Mouse (Mus musculus) stomach, embryonic 15.5 days (tissue): ENCODE measurements around the gene Parp8. TPM values are rescaled to one million over a fixed set of nuclear protein-coding genes. Genes with fewer than 3 reads are reported as not detected.
A peak's percentile ranks its signal among the peaks of the same experiment; 100 is the strongest.

ENCODE experiments used
- ATAC-seq: fragments of 200-750 bp; cut with Nextera tagmentation; 2 replicates; pipeline ENCODE4 v1.8.0; 2017; ENCODE audit warnings: low read depth, moderate number of reproducible peaks, moderate TSS enrichment; ENCODE audit not compliant: insufficient read depth, low FRiP score
- H3K27ac ChIP-seq: fragments of 300-500 bp; sonication (generic); 2 replicates; pipeline ENCODE4 v1.5.1; 2015; ENCODE audit warnings: mild to moderate bottlenecking, inconsistent platforms
- H3K27me3 ChIP-seq: fragments of 300-500 bp; sonication (generic); replicated peaks from 2 replicates; pipeline ENCODE4 v1.6.1; 2015; ENCODE audit warnings: inconsistent platforms
- H3K36me3 ChIP-seq: fragments of 300-500 bp; sonication (generic); 2 replicates; pipeline ENCODE4 v1.6.1; 2015; ENCODE audit warnings: inconsistent platforms
- H3K4me1 ChIP-seq: fragments of 300-500 bp; sonication (generic); 2 replicates; pipeline ENCODE4 v1.6.1; 2015; ENCODE audit warnings: inconsistent platforms
- H3K4me2 ChIP-seq: fragments of 300-500 bp; sonication (generic); 2 replicates; pipeline ENCODE4 v1.6.1; 2015; ENCODE audit warnings: mild to moderate bottlenecking, inconsistent platforms
- H3K4me3 ChIP-seq: fragments of 300-500 bp; sonication (generic); replicated peaks from 2 replicates; pipeline ENCODE4 v1.5.1; 2015; ENCODE audit warnings: inconsistent platforms
- H3K9ac ChIP-seq: fragments of 300-500 bp; sonication (generic); 2 replicates; pipeline ENCODE4 v1.6.1; 2015; ENCODE audit warnings: inconsistent platforms
- H3K9me3 ChIP-seq: fragments of 300-500 bp; sonication (generic); 2 replicates; pipeline ENCODE4 v1.6.1; 2016; ENCODE audit warnings: inconsistent platforms
- WGBS: fragments of 180-500 bp; shearing (Covaris S2); methylation state at CpG from one replicate; pipeline ENCODE4 v1.1.7; 2015; 5-methylcytosine and 5-hydroxymethylcytosine counted together
- polyA plus RNA-seq: library from polyadenylated mRNA; unstranded; fragments of >200 nt; fragmentation: Nextera tagmentation; extraction: Ambion mirVana; gene quantifications from 2 replicates; pipeline ENCODE4 v1.2.1, GENCODE M21; 2015

Parp8 gene
- polyA plus RNA-seq, 1 experiment from 2014 or later, result 14.1 TPM

DNA sequence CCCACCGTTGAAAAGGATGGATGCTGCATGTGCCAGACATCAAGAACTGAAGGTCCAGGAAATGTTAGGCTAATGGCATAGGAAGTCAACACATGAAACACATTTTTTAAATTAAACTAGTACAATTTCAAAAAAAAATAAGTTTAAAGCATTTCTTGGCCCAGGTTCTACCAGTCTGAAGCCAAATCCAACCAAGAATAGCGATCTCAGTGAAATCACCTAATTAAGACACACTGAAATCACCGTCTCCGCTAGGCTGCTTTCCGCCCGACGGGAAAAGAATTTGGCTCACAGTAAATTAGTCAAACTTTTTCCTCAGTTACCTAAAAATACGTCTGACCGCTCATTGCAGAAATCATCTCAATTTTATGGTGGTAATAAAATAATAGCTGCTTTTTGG, 13.3 kb downstream of the Parp8 start:
- Histone ChIP-seq H3K4me2 (no peak overlapping the region), H3K9ac (no peak overlapping the region), H3K9me3 (no peaks in the 10 kb centered on the region), H3K27me3 (no peaks in the 10 kb centered on the region), H3K4me3 (no peak overlapping the region), H3K27ac (no peak overlapping the region), H3K36me3 (no peaks in the 10 kb centered on the region), H3K4me1 (no peaks in the 10 kb centered on the region)
- 94% methylated on average over 9 of the region's 9 CpGs for WGBS
- ATAC-seq, result no peak

DNA sequence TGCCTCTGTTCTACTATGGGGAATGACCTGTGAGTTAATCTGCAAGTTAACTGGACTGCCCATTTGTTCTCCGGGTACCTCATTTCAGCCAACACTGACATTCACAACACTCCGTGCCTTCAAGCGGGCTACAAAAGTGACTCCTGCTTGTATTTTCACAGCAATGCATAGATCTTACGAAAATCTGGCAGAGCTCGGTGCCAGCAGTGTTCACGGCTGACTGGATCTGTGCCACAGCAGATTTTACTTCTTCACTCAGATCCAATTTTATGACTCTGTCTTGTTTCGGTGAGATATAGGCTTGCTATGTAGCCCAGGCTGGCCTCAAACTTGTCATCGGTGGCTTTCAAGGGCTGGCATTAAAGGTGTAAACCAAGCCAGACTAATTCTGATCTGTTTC, 15.2 kb downstream of the Parp8 start:
- H3K4me3 ChIP-seq, result no peak overlapping the region
- WGBS, result 74% methylated on average over 8 of the region's 8 CpGs
- H3K4me1 ChIP-seq, result no peaks in the 10 kb centered on the region
- no peaks in the 10 kb centered on the region for H3K27me3 ChIP-seq
- no peak overlapping the region for H3K4me2 ChIP-seq
- no peaks in the 10 kb centered on the region for H3K9me3 ChIP-seq
- no peak overlapping the region for H3K27ac ChIP-seq
- no peak for ATAC-seq
- no peak overlapping the region for H3K9ac ChIP-seq
- H3K36me3 ChIP-seq, result no peaks in the 10 kb centered on the region

DNA sequence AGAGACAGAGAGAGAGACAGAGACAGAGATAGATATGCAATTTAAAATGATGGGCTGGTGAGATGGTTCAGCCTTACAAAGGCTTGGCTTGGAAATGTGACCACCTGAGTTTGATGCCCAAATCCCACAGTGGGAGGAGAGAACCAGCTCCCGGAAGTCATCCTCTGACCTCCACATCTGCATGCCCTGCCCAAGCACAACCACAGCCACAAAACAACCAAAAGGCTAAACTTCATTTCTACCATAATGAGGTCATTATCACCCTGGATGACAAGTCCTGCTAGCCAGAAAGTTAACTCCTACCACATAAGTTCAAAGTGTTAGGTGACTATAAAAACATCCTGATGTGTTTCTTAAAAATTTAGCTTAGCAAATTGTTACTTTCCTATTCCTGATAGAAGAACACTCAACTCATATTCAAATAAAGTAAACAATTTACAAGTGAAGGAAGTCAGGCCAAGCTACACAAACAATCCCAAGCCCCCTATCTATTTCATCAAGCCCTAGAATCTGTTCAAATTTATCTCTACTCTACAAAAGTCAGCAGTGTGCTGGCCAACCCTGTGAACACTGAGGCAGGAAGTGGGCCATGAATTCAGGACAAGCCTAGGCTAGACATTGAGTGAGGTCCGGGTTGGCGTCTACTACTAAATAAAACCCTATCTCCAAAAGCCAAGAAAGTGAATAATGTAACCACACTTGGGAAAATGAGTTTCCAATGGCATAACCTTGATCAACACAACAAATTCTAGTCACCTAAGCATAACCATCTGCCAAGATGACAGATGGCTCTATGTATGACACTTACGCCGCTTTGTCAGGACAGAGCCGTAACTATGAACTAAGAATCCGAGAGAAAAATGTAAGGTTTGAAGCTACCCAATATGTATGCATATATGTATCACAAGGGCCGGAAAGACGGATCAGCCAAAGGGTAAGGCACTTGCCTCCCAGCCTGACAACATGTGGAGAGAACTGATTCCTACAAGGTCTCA, 17.0 kb downstream of the Parp8 start:
- H3K27me3 ChIP-seq, result no peaks in the 10 kb centered on the region
- WGBS, result 88% methylated on average over 9 of the region's 9 CpGs
- H3K9me3 ChIP-seq, result no peaks in the 10 kb centered on the region
- ATAC-seq, result no peak
- no peak overlapping the region for H3K27ac ChIP-seq
- H3K4me3 ChIP-seq, result no peak overlapping the region
- H3K9ac ChIP-seq, result no peak overlapping the region
- no peaks in the 10 kb centered on the region for H3K36me3 ChIP-seq
- H3K4me2 ChIP-seq, result no peak overlapping the region
- H3K4me1 ChIP-seq, result no peaks in the 10 kb centered on the region

DNA sequence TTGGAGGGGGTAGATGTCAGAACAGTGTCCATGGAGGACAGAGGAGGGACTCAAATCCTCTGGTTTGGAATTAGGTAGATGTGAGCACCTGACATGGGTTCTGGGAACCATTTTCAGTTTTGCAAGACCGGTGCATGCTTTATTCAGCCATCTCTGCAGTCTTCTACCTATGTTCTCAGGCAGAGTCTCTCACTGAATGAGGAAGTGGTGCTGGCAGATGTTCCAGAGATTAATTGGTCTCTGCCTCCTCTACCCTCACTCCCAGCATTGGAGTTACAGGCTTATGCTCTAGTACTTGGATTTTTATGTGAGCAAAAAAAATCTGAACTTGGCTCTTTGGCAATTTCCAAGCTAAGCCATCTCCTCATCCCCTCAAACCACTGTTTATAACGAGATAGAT, 17.8 kb downstream of the Parp8 start:
- Histone ChIP-seq H3K4me2 (no peak overlapping the region), H3K4me3 (no peak overlapping the region), H3K9ac (no peak overlapping the region), H3K27me3 (no peaks in the 10 kb centered on the region), H3K9me3 (no peaks in the 10 kb centered on the region), H3K4me1 (no peaks in the 10 kb centered on the region), H3K27ac (no peak overlapping the region), H3K36me3 (no peaks in the 10 kb centered on the region)
- WGBS, result 92% methylated on average over 2 of the region's 2 CpGs
- ATAC-seq, result no peak

DNA sequence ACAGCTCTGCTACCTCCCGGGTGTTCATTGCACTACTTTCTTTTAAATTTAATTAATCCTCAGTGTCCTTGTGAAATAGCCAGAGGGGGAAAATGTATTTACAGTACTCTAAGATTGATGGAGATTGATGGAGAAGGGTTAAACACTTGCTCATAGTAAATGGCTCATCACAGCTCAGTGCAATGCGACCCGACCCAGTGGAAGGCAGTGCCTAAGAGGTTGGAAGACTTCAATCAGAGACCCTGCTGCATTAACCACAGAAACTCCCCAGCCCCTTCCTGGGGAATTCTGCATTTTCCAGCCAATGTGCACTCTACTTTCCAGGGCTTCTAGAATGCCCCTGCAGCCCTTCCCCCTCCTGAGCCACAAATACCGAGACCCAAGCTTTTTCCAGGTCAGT, 18.7 kb downstream of the Parp8 start:
- H3K27ac ChIP-seq, result no peak overlapping the region
- H3K9me3 ChIP-seq, result no peaks in the 10 kb centered on the region
- no peak overlapping the region for H3K9ac ChIP-seq
- H3K4me3 ChIP-seq, result no peak overlapping the region
- 34% methylated on average over 4 of the region's 4 CpGs for WGBS
- no peaks in the 10 kb centered on the region for H3K36me3 ChIP-seq
- no peaks in the 10 kb centered on the region for H3K4me1 ChIP-seq
- no peaks in the 10 kb centered on the region for H3K27me3 ChIP-seq
- H3K4me2 ChIP-seq, result no peak overlapping the region
- ATAC-seq, result peak; percentile 35; the same call in 1 of the 2 replicates

DNA sequence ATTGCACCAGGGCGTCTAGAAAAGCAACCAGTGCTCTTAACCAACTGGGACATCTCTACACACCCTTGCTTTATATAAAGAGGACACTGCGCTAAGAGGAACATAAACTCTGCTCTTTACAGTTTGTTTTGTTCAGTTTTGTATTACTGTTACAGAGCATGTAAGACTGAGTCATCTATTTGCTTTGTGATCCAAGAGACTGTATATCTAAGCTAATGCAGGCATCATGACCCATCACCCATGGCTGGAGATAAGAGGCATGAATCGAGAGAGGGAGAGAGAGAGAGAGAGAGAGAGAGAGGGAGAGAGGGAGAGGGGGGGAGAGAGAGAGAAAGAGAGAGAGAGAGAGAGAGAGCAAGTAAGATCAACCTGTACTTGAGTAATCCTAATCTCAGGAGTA, 24.8 kb downstream of the Parp8 start:
- H3K27ac ChIP-seq, result no peak overlapping the region
- no peaks in the 10 kb centered on the region for H3K36me3 ChIP-seq
- no peaks in the 10 kb centered on the region for H3K9me3 ChIP-seq
- H3K4me1 ChIP-seq, result no peaks in the 10 kb centered on the region
- H3K27me3 ChIP-seq, result no peaks in the 10 kb centered on the region
- no peak overlapping the region for H3K4me2 ChIP-seq
- WGBS, result 68% methylated on average over 3 of the region's 3 CpGs
- H3K9ac ChIP-seq, result no peak overlapping the region
- ATAC-seq, result no peak
- no peak overlapping the region for H3K4me3 ChIP-seq

DNA sequence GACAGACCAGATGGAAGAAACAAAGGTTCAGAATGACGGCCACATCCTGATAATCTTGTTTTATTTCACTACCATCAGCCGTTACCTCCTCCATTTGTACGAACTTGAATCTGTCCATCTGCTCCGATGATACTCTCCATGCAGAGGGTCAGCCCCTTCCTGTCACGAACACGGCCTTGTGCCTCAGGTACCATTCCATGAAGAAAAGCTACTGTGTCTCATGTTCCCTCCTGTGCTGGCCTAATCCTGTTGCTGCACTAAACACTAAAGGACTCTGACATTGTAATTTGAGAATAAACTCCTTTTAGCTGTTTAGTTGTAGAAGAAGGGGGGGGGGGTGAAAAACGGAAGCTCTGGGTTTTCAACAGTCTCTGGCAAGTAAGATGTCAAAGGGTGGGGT, 33.8 kb downstream of the Parp8 start:
- Histone ChIP-seq H3K9ac (no peak overlapping the region), H3K4me3 (no peak overlapping the region), H3K27me3 (no peaks in the 10 kb centered on the region), H3K36me3 (no peaks in the 10 kb centered on the region), H3K9me3 (no peaks in the 10 kb centered on the region), H3K27ac (no peak overlapping the region), H3K4me2 (no peak overlapping the region), H3K4me1 (no peaks in the 10 kb centered on the region)
- 68% methylated on average over 7 of the region's 7 CpGs for WGBS
- ATAC-seq, result no peak

DNA sequence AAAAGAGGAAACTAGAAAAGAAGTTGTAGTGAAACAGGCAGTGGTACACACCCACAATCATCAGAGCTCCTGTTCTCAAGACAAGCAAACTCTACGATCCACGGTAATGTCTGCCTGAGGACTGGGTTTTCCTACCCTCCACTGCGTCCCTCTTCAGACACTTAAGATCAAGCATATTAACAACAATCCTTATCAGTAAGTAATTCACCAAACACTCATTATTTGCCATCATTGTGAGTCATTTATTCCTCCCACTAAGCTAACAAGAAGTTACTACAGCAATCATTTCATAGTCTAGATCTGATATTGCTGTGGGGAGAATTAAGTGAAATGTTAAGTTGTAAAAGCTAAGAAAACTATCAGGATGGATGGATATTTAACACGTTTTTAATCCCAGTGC, 35.0 kb downstream of the Parp8 start:
- H3K27ac ChIP-seq, result no peak overlapping the region
- no peaks in the 10 kb centered on the region for H3K9me3 ChIP-seq
- no peak overlapping the region for H3K9ac ChIP-seq
- ATAC-seq, result no peak
- no peaks in the 10 kb centered on the region for H3K27me3 ChIP-seq
- no peak overlapping the region for H3K4me3 ChIP-seq
- no peak overlapping the region for H3K4me2 ChIP-seq
- 61% methylated on average over 4 of the region's 4 CpGs for WGBS
- no peaks in the 10 kb centered on the region for H3K36me3 ChIP-seq
- no peaks in the 10 kb centered on the region for H3K4me1 ChIP-seq

DNA sequence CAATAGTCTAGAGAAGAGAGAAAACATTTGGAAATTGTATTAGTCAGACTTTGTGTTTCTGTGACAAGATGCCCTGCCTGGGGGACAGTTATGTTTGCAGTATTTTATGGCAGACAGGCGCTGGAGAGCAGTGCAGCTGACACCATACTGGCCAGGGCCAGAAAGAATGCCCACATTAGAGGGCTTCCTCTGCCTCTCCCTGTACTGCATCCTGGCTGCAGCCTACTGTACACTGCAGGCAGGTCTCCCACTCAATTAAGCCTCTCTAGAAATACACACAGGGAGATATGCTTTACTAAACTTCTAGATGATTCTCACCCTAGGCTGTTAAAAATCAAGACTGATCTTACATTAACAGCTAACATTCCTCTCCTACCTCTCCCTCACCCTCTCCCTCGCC, 36.6 kb downstream of the Parp8 start:
- Histone ChIP-seq H3K4me1 (no peaks in the 10 kb centered on the region), H3K9ac (no peak overlapping the region), H3K9me3 (no peaks in the 10 kb centered on the region), H3K27ac (no peak overlapping the region), H3K4me3 (no peak overlapping the region), H3K4me2 (no peak overlapping the region), H3K36me3 (no peaks in the 10 kb centered on the region), H3K27me3 (no peaks in the 10 kb centered on the region)
- no peak for ATAC-seq
- WGBS, result 72% methylated on average over 2 of the region's 2 CpGs

DNA sequence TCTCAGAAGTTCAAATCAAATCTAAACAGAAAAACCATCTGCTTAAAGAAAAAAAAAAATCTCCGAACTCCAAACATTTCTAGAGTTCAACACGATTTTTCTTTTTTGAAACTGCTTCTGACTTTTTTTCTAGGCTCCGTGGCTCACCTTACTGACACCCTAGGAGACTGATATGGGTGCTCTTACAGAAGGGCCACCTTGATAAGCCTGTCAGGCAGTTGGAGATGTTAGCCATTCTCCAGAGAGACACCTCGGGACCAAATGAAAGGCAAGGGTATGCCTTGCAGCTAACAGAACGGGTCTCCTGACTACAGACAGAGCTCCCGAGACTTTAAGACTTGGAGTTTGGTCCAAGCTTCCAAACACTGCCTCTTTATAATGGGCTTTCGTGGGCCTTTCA, 37.1 kb downstream of the Parp8 start:
- 67% methylated on average over 7 of the region's 7 CpGs for WGBS
- ATAC-seq, result no peak
- Histone ChIP-seq H3K4me3 (no peak overlapping the region), H3K36me3 (no peaks in the 10 kb centered on the region), H3K4me2 (no peak overlapping the region), H3K9me3 (no peaks in the 10 kb centered on the region), H3K27ac (no peak overlapping the region), H3K9ac (no peak overlapping the region), H3K27me3 (no peaks in the 10 kb centered on the region), H3K4me1 (no peaks in the 10 kb centered on the region)

DNA sequence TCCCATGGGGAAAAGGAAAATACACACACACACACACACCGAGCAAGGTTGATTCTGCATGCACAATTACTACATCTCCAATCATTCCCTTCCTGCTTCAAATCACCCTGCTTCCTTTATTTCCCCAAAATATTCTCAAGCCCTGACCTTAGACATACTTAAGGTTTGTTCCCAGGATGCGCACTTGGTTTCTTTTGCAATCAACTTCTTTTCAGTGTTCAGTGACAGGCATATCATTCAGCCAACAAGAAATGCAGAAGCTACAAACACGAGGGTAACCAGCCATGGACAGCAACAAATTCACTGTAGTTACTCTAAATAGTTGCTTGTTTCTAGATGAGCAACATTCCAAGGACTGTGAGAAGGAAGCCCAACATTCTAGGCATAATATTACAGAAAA, 38.1 kb downstream of the Parp8 start:
- H3K4me2 ChIP-seq, result no peak overlapping the region
- H3K9me3 ChIP-seq, result no peaks in the 10 kb centered on the region
- H3K27ac ChIP-seq, result no peak overlapping the region
- no peak overlapping the region for H3K4me3 ChIP-seq
- H3K36me3 ChIP-seq, result no peaks in the 10 kb centered on the region
- H3K4me1 ChIP-seq, result no peaks in the 10 kb centered on the region
- H3K9ac ChIP-seq, result no peak overlapping the region
- H3K27me3 ChIP-seq, result no peaks in the 10 kb centered on the region
- 84% methylated on average over 3 of the region's 3 CpGs for WGBS
- ATAC-seq, result no peak

DNA sequence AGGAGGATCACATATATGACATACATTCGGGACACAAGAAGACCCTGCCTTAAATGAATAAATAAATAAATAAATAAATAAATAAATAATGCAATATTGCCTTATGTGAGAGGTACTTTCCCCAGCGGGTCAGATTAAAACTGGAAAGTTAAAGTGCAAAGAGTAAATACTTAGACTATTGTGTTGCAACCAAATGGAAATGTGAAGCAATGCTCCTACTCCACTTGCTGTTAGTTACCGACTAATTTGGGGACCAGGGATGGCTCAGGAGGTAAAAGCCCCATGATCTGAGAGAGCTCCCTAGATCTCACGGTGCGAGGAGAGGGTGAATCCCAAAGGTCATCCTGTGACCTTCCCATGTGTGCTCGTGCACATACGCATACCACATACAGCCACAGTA, 38.7 kb downstream of the Parp8 start:
- Histone ChIP-seq H3K4me2 (no peak overlapping the region), H3K9me3 (no peaks in the 10 kb centered on the region), H3K27me3 (no peaks in the 10 kb centered on the region), H3K36me3 (no peaks in the 10 kb centered on the region), H3K4me1 (no peaks in the 10 kb centered on the region), H3K9ac (no peak overlapping the region), H3K27ac (no peak overlapping the region), H3K4me3 (no peak overlapping the region)
- WGBS, result 96% methylated on average over 7 of the region's 7 CpGs
- ATAC-seq, result no peak
